20 mouse cellular contexts compared by ENCODE assay signal in the genomic region with DNA sequence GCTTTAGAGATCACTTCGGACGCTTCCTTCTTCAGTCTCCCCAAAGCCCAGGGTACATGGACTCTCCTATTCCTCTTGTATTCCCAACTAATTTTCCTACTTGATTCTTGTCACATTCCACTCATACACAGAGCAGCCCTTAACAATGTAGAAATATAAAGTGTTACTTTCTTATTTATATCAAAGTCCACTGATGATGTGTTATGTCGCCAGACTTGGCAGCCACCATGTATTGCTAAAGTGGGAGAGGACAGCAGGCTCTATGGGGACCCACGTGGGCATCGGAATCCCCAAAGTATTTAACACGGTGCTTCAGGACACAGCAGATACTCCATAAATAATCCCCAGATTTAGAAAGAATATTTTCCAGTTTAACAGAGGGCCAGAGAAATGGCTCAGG. TPM values are rescaled to one million over a fixed set of nuclear protein-coding genes. Genes with fewer than 3 reads are reported as not detected.
DNase-seq lines count a peak whose midpoint lies in the region; ATAC-seq and TF ChIP-seq lines count a peak whose summit lies in the region.
"Had no signal": no experiment of that assay in that cellular context is flagged by ENCODE, and none has a peak within 500 bp of the region (broad histone marks: within the 10 kb centered on the region; RNA-seq: fewer than 3 reads in every experiment).

No protein-coding gene starts in this region.

- no peaks in the 10 kb centered on the region for H3K9me3 ChIP-seq in lung, embryonic 15.5 days
- H3K9me3 ChIP-seq in midbrain, embryonic 11.5 days (ENCODE audit: control insufficient read depth, low read length), result no peaks in the 10 kb centered on the region
- H3K9me3 ChIP-seq in midbrain, embryonic 14.5 days (ENCODE audit: control insufficient read depth, low read length), result no peaks in the 10 kb centered on the region
- H3K9me3 ChIP-seq: forebrain, embryonic 13.5 days; heart, embryonic 15.5 days; hindbrain, embryonic 13.5 days had no signal

- H3K36me3 ChIP-seq in heart, adult 2 months (ENCODE audit: control insufficient read depth, insufficient read depth, low read length), result peaks cover 19% of the 10 kb centered on the region
- H3K36me3 ChIP-seq in lung, embryonic 15.5 days, result peaks cover 74% of the 10 kb centered on the region
- peaks cover 8% of the 10 kb centered on the region; the same call in 1 of the 2 replicates for H3K36me3 ChIP-seq in midbrain, embryonic 11.5 days (ENCODE audit: control insufficient read depth, insufficient read depth, low read length)
- peaks cover 31% of the 10 kb centered on the region for H3K36me3 ChIP-seq in midbrain, embryonic 14.5 days (ENCODE audit: control insufficient read depth, insufficient read depth, low read length)

- peak; percentile 41 for DNase-seq in heart, adult 11 months
- no peak for DNase-seq in heart, adult 2 months
- no peak for DNase-seq in lung, postnatal 14 days
- peak; percentile 73 for DNase-seq in midbrain, embryonic 11.5 days (ENCODE audit: low spot score, missing footprints)
- DNase-seq in midbrain, embryonic 14.5 days, result no peak
- DNase-seq in T-cell, adult 2 months (ENCODE audit: low spot score), result no peak
- DNase-seq: adrenal gland, postnatal 25 days; cerebellum, adult 2 months; cerebellum, postnatal 10 days; forebrain, postnatal 0 days; gastrocnemius, postnatal 36 days; heart, adult 18-20 months; heart, postnatal 14 days had no signal

- 88% methylated on average over 6 of the region's 6 CpGs for WGBS in heart, adult 2 months
- WGBS in lung, embryonic 15.5 days, result 58% methylated on average over 6 of the region's 6 CpGs
- 95% methylated on average over 6 of the region's 6 CpGs for WGBS in midbrain, embryonic 11.5 days
- WGBS in midbrain, embryonic 14.5 days, result 95% methylated on average over 6 of the region's 6 CpGs

- intact Hi-C loops in heart, adult 2 months (cut with DNase I), result no loop called here

- H3K79me2 ChIP-seq in heart, adult 2 months (replicated peaks; ENCODE audit: control insufficient read depth, insufficient read depth, low read length), result peaks cover 2% of the 10 kb centered on the region; the same call in 1 of the 2 replicates

- H3K9ac ChIP-seq in heart, adult 2 months (ENCODE audit: low read depth, low read length), result no peak overlapping the region
- no peak overlapping the region for H3K9ac ChIP-seq in lung, embryonic 15.5 days
- H3K9ac ChIP-seq in midbrain, embryonic 11.5 days (ENCODE audit: low read length), result no peak overlapping the region
- no peak overlapping the region for H3K9ac ChIP-seq in midbrain, embryonic 14.5 days (replicated peaks; ENCODE audit: low read length)
- H3K9ac ChIP-seq: forebrain, embryonic 13.5 days; forebrain, postnatal 0 days; heart, embryonic 15.5 days; hindbrain, embryonic 13.5 days had no signal

- ATAC-seq in lung, embryonic 15.5 days (ENCODE audit: borderline replicate concordance, extremely low read depth, low FRiP score, low TSS enrichment), result peak; percentile 68; the same call in 1 of the 2 replicates
- no peak for ATAC-seq in midbrain, embryonic 11.5 days (ENCODE audit: low FRiP score)
- ATAC-seq in midbrain, embryonic 14.5 days (ENCODE audit: low FRiP score, low TSS enrichment), result no peak
- ATAC-seq: forebrain, embryonic 13.5 days; forebrain, postnatal 0 days; Patski had no signal

- no peaks in the 10 kb centered on the region for H3K27me3 ChIP-seq in heart, adult 2 months (ENCODE audit: control insufficient read depth, insufficient read depth, low read length)
- no peaks in the 10 kb centered on the region for H3K27me3 ChIP-seq in lung, embryonic 15.5 days
- H3K27me3 ChIP-seq in midbrain, embryonic 11.5 days (ENCODE audit: control insufficient read depth, insufficient read depth, low read length), result no peaks in the 10 kb centered on the region
- no peaks in the 10 kb centered on the region for H3K27me3 ChIP-seq in midbrain, embryonic 14.5 days (ENCODE audit: control insufficient read depth, insufficient read depth, low read length)
- H3K27me3 ChIP-seq: forebrain, embryonic 13.5 days; heart, embryonic 15.5 days; hindbrain, embryonic 13.5 days; Patski had no signal

- H3K4me3 ChIP-seq in heart, adult 2 months, result no peak overlapping the region
- no peak overlapping the region for H3K4me3 ChIP-seq in lung, embryonic 15.5 days
- H3K4me3 ChIP-seq in midbrain, embryonic 11.5 days (ENCODE audit: low read depth, low read length), result no peak overlapping the region
- H3K4me3 ChIP-seq in midbrain, embryonic 14.5 days (replicated peaks; ENCODE audit: low read depth, low read length), result no peak overlapping the region
- H3K4me3 ChIP-seq: embryonic facial prominence, embryonic 10.5 days; forebrain, embryonic 13.5 days; heart, embryonic 15.5 days; hindbrain, embryonic 13.5 days had no signal

- H3K4me2 ChIP-seq in lung, embryonic 15.5 days, result no peak overlapping the region
- H3K4me2 ChIP-seq in midbrain, embryonic 11.5 days, result no peak overlapping the region
- no peak overlapping the region for H3K4me2 ChIP-seq in midbrain, embryonic 14.5 days (ENCODE audit: low read length)
- H3K4me2 ChIP-seq: forebrain, embryonic 13.5 days; heart, embryonic 11.5 days; heart, embryonic 15.5 days; hindbrain, embryonic 13.5 days had no signal

- no peak for TF ChIP-seq POLR2A in heart, adult 2 months (IDR thresholded peaks at IDR 0.05; ENCODE audit: insufficient read depth, low read depth, low read length)

- TF ChIP-seq EP300 in heart, adult 2 months (IDR thresholded peaks at IDR 0.05; ENCODE audit: insufficient read depth, low read depth, low read length), result no peak

- no peak for TF ChIP-seq CTCF in heart, adult 2 months (IDR thresholded peaks at IDR 0.05)

- H3K27ac ChIP-seq in heart, adult 2 months, result no peak overlapping the region
- H3K27ac ChIP-seq in lung, embryonic 15.5 days, result 0 out of 2 replicates have a peak overlapping the region, but pooled peaks have one; percentile 26
- no peak overlapping the region for H3K27ac ChIP-seq in midbrain, embryonic 11.5 days (ENCODE audit: low read depth, low read length)
- no peak overlapping the region for H3K27ac ChIP-seq in midbrain, embryonic 14.5 days (replicated peaks; ENCODE audit: low read depth, low read length)
- H3K27ac ChIP-seq: embryonic facial prominence, embryonic 10.5 days; forebrain, embryonic 13.5 days; heart, embryonic 15.5 days; hindbrain, embryonic 13.5 days had no signal

- peaks cover 1% of the 10 kb centered on the region; the same call in 1 of the 2 replicates for H3K4me1 ChIP-seq in heart, adult 2 months (ENCODE audit: control insufficient read depth, insufficient read depth, low read length)
- H3K4me1 ChIP-seq in lung, embryonic 15.5 days, result peaks cover 33% of the 10 kb centered on the region
- no peaks in the 10 kb centered on the region for H3K4me1 ChIP-seq in midbrain, embryonic 11.5 days (ENCODE audit: control insufficient read depth, insufficient read depth, low read length)
- no peaks in the 10 kb centered on the region; the same call in 1 of the 2 replicates for H3K4me1 ChIP-seq in midbrain, embryonic 14.5 days (ENCODE audit: control insufficient read depth, insufficient read depth, low read length)

RNA-seq across cellular contexts. Expression of a gene that starts 24.0 kb away (rescaled TPM):
- 1 to 10 TPM; 2.1 to 2.3 TPM for total RNA-seq in heart, adult 2 months (2021)
- 2.8 and 3.4 TPM in 2 replicates for polyA plus RNA-seq in heart, adult 2 months (2012; rRNA removed)
- polyA plus RNA-seq in lung, embryonic 15.5 days (2015; fragmentation: Nextera tagmentation; extraction: Ambion mirVana), result 7.5 and 8.0 TPM in 2 replicates
- 1.3 and 1.8 TPM in 2 replicates for polyA plus RNA-seq in midbrain, embryonic 11.5 days (2014; fragmentation: Nextera tagmentation; extraction: Ambion mirVana)
- polyA plus RNA-seq in midbrain, embryonic 14.5 days (2014; fragmentation: Nextera tagmentation; extraction: Ambion mirVana), result 1.2 and 1.3 TPM in 2 replicates

Comparison
In these comparisons a context has a peak if more than half of its experiments do, and no peak if none do; other contexts are left out.
1. DNase-seq: peak in heart, adult 11 months (single experiment) and midbrain, embryonic 11.5 days (single experiment); none in heart, adult 2 months (0 of 2), lung, postnatal 14 days (single experiment), midbrain, embryonic 14.5 days (single experiment) and T-cell, adult 2 months (single experiment).